Mouse (Mus musculus) midbrain, embryonic 16.5 days (tissue): ENCODE measurements at regions not wholly inside any gene's neighbourhood (a gene's known extent, or its start where the extent isn't known, plus 50 kb on each side); places are given as distances from the start of the nearest gene placed in this dataset.
A peak's percentile ranks its signal among the peaks of the same experiment; 100 is the strongest.

Source experiments
- ATAC-seq: fragments of 200-750 bp; cut with Nextera tagmentation; 2 replicates; pipeline ENCODE4 v1.8.0; 2017; ENCODE audit warnings: moderate TSS enrichment
- H3K27ac ChIP-seq: fragments of 300-500 bp; sonication (generic); 2 replicates; pipeline ENCODE4 v1.5.1; 2014; ENCODE audit warnings: mild to moderate bottlenecking, low read length, mixed read lengths
- H3K27me3 ChIP-seq: fragments of 300-500 bp; sonication (generic); 2 replicates; pipeline ENCODE4 v1.6.1; 2014; ENCODE audit warnings: low read depth, low read length, mixed read lengths; ENCODE audit not compliant: control insufficient read depth, insufficient read depth
- H3K36me3 ChIP-seq: fragments of 300-500 bp; sonication (generic); 2 replicates; pipeline ENCODE4 v1.6.1; 2014; ENCODE audit warnings: mild to moderate bottlenecking, low read length, moderate library complexity, mixed read lengths; ENCODE audit not compliant: control insufficient read depth, insufficient read depth
- H3K4me1 ChIP-seq: fragments of 300-500 bp; sonication (generic); 2 replicates; pipeline ENCODE4 v1.6.1; 2014; ENCODE audit warnings: mild to moderate bottlenecking, low read length, mixed read lengths; ENCODE audit not compliant: control insufficient read depth, insufficient read depth
- H3K4me2 ChIP-seq: fragments of 300-500 bp; sonication (generic); 2 replicates; pipeline ENCODE4 v1.6.1; 2014; ENCODE audit warnings: mild to moderate bottlenecking, low read length, mixed read lengths
- H3K4me3 ChIP-seq: fragments of 300-500 bp; sonication (generic); 2 replicates; pipeline ENCODE4 v1.5.1; 2014; ENCODE audit warnings: low read depth, mild to moderate bottlenecking, low read length, moderate library complexity, mixed read lengths
- H3K9ac ChIP-seq: fragments of 300-500 bp; sonication (generic); 2 replicates; pipeline ENCODE4 v1.6.1; 2014; ENCODE audit warnings: low read depth, low read length, mixed read lengths
- H3K9me3 ChIP-seq: fragments of 300-500 bp; sonication (generic); replicated peaks from 2 replicates; pipeline ENCODE4 v1.6.1; 2014; ENCODE audit warnings: mild to moderate bottlenecking, low read length, mixed read lengths; ENCODE audit not compliant: control insufficient read depth, poor library complexity, severe bottlenecking
- WGBS: fragments of 180-500 bp; shearing (Covaris S2); extraction: QIAGEN DNeasy Blood & Tissue Kit; methylation state at CpG from one replicate; pipeline ENCODE4 v1.1.7; 2014; 5-methylcytosine and 5-hydroxymethylcytosine counted together

DNA sequence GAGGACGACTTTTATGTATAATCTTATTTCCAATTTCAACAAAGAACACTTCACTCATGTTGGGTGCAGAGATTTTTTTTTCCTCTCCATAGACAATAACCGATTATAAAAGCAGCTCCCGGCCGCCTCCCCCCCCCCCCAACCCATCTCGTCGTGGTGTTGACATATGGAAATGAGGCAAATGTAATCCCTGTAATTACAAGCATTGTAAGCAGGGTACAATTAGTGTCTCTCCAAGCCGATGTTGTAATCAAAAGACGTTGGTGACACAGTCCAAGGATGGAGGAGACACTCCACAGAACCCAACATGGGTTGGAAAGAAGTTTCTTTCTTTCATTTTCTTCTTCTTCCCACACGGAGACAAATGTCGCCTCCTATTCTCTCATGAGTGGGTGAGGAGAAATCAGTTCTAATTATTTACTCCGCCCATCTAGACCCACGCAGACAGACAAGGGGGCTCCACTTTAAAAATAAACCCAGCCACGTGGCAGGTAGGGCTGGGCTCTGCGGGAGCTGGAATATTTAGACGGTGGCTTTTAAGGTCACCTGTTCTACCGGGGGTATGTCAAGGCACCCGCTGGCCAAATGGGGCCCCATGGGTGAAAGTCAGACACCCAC lies 110.0 kb downstream of the Gm26897 start:
- 21% methylated on average over 17 of the region's 17 CpGs for WGBS
- H3K27ac ChIP-seq = peak overlapping the region; percentile 68
- H3K9ac ChIP-seq = no peak overlapping the region
- no peaks in the 10 kb centered on the region for H3K9me3 ChIP-seq
- peak; percentile 63; the same call in 1 of the 2 replicates for ATAC-seq
- H3K4me1 ChIP-seq = peaks cover 30% of the 10 kb centered on the region
- H3K36me3 ChIP-seq = no peaks in the 10 kb centered on the region
- H3K4me2 ChIP-seq = peak overlapping the region; percentile 11
- H3K4me3 ChIP-seq = no peak overlapping the region
- H3K27me3 ChIP-seq = no peaks in the 10 kb centered on the region

DNA sequence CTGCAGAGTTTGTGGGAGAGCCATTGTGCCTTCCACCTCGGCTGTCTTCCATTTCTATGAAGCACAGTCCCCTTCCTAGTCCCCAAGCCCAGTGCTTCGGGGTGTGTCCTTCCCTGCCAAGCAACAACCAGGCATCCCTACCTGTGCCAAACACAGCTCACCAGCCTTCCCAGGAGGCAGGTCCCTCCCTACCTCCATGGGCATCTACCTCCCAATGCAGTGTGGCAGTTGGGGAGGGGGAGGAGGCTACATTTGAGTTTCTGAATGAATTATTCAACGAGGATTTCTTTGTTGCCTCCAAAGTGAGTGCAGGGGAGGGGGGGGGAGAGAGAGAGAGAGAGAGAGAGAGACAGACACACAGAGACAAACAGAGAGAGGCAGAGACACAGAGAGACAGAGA lies 110.8 kb downstream of the Gm26897 start:
- no peak overlapping the region for H3K4me3 ChIP-seq
- peaks cover 30% of the 10 kb centered on the region for H3K4me1 ChIP-seq
- 0 out of 2 replicates have a peak, but pooled peaks have one; percentile 36 for ATAC-seq
- no peaks in the 10 kb centered on the region for H3K9me3 ChIP-seq
- peak overlapping the region; percentile 68 for H3K27ac ChIP-seq
- H3K4me2 ChIP-seq = no peak overlapping the region
- H3K27me3 ChIP-seq = no peaks in the 10 kb centered on the region
- H3K9ac ChIP-seq = no peak overlapping the region; the same call in 1 of the 2 replicates
- 26% methylated on average over 3 of the region's 3 CpGs for WGBS
- H3K36me3 ChIP-seq = no peaks in the 10 kb centered on the region

DNA sequence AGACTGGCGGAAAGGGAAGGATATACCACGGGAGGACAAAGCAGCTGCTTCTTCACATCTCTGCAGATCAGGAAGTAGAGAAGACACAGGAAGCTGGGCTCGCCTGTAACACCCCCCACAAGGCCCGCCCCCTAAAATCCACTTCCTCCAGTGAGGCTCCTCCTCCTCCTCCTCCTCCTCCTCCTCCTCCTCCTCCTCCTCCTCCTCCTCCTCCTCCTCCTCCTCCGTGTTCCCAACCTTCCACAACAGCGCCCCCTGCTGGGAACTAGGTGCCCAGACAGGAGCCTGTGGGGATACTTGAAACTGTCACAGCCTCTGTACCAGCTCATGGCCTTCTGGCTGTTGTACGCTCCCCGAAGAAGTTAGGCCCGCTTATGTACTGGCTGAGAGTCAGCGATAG lies 115.2 kb downstream of the Gm26897 start:
- no peaks in the 10 kb centered on the region for H3K36me3 ChIP-seq

DNA sequence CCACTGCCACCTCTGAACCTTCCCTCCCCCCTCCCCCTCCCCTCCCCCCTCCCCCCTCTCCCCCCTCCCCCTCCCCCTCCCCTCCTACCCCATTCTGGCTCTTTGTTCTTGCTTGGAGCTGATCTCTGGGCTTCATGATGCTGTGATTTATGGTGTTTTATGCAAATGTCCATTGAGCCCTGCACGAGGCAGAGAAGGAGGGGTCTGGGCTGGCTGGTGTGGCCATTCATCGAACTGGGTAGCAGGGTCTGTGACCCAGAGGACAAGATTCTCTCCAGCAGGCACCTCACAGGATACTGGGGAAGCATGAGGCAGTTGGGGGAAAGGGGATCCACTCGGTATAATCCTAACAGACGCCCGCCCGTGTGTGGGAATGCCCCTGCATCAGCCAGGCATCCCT lies 119.0 kb downstream of the Gm26897 start:
- Histone ChIP-seq H3K27ac (no peak overlapping the region), H3K4me1 (peaks cover 19% of the 10 kb centered on the region; the same call in 1 of the 2 replicates), H3K9ac (no peak overlapping the region), H3K9me3 (no peaks in the 10 kb centered on the region), H3K36me3 (no peaks in the 10 kb centered on the region), H3K4me3 (no peak overlapping the region), H3K4me2 (no peak overlapping the region), H3K27me3 (no peaks in the 10 kb centered on the region)
- no peak for ATAC-seq
- WGBS = 36% methylated on average over 6 of the region's 6 CpGs

More for the DNA sequence above, 115.2 kb downstream of the Gm26897 start:
- peaks cover 18% of the 10 kb centered on the region for H3K4me1 ChIP-seq
- H3K9me3 ChIP-seq = no peaks in the 10 kb centered on the region
- H3K4me2 ChIP-seq = no peak overlapping the region
- H3K4me3 ChIP-seq = no peak overlapping the region
- no peaks in the 10 kb centered on the region for H3K27me3 ChIP-seq
- WGBS = 81% methylated on average over 9 of the region's 10 CpGs
- H3K27ac ChIP-seq = no peak overlapping the region
- no peak for ATAC-seq
- H3K9ac ChIP-seq = no peak overlapping the region

- Histone ChIP-seq H3K36me3 (no peaks in the 10 kb centered on the region), H3K9me3 (no peaks in the 10 kb centered on the region), H3K4me2 (no peak overlapping the region), H3K9ac (no peak overlapping the region), H3K4me3 (no peak overlapping the region), H3K27ac (no peak overlapping the region), H3K27me3 (no peaks in the 10 kb centered on the region), H3K4me1 (peaks cover 25% of the 10 kb centered on the region; the same call in 1 of the 2 replicates)
- ATAC-seq = no peak
- 73% methylated on average over 2 of the region's 2 CpGs for WGBS
These were observed 121.6 kb downstream of the Gm26897 start for GRCm38 (mm10) chr5:111855366-111855765.

- H3K9ac ChIP-seq = no peak overlapping the region
- no peaks in the 10 kb centered on the region for H3K27me3 ChIP-seq
- H3K9me3 ChIP-seq = no peaks in the 10 kb centered on the region
- WGBS = 28% methylated on average over 7 of the region's 7 CpGs
- H3K4me2 ChIP-seq = no peak overlapping the region
- peaks cover 25% of the 10 kb centered on the region; the same call in 1 of the 2 replicates for H3K4me1 ChIP-seq
- H3K27ac ChIP-seq = peak overlapping the region; percentile 19
- no peak overlapping the region for H3K4me3 ChIP-seq
- ATAC-seq = peak; percentile 46; the same call in 1 of the 2 replicates
- no peaks in the 10 kb centered on the region for H3K36me3 ChIP-seq
These were observed 123.5 kb downstream of the Gm26897 start for GRCm38 (mm10) chr5:111857200-111857599.

DNA sequence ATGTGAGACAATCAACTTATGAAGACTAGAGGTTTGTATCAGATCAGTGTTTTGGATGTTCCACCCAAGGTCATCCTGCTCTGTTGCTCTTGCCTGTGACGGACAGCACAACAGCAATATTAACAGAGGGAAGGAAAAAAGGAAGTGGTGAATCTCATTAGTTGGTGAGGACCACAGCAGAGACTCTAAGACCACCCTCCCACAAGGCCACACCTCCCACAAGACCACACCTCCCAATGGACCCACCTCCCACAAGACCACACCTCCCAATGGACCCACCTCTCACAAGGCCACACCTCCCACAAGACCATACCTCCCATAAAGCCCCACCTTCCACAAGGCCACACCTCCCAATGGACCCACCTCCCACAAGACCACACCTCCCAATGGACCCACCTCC lies 126.7 kb downstream of the Gm26897 start:
- no peak for ATAC-seq
- Histone ChIP-seq H3K9me3 (no peaks in the 10 kb centered on the region), H3K4me2 (no peak overlapping the region), H3K4me3 (no peak overlapping the region), H3K4me1 (peaks cover 17% of the 10 kb centered on the region; the same call in 1 of the 2 replicates), H3K9ac (no peak overlapping the region), H3K27ac (no peak overlapping the region), H3K27me3 (no peaks in the 10 kb centered on the region), H3K36me3 (no peaks in the 10 kb centered on the region)
- 88% methylated on average over 1 of the region's 1 CpGs for WGBS

- Histone ChIP-seq H3K4me3 (no peak overlapping the region), H3K4me1 (peaks cover 7% of the 10 kb centered on the region; the same call in 1 of the 2 replicates), H3K27me3 (no peaks in the 10 kb centered on the region), H3K36me3 (no peaks in the 10 kb centered on the region), H3K4me2 (no peak overlapping the region), H3K9me3 (no peaks in the 10 kb centered on the region), H3K9ac (no peak overlapping the region), H3K27ac (no peak overlapping the region)
- WGBS = 90% methylated on average over 4 of the region's 4 CpGs
- no peak for ATAC-seq
These were observed 128.6 kb downstream of the Gm26897 start for GRCm38 (mm10) chr5:111862331-111862730.

DNA sequence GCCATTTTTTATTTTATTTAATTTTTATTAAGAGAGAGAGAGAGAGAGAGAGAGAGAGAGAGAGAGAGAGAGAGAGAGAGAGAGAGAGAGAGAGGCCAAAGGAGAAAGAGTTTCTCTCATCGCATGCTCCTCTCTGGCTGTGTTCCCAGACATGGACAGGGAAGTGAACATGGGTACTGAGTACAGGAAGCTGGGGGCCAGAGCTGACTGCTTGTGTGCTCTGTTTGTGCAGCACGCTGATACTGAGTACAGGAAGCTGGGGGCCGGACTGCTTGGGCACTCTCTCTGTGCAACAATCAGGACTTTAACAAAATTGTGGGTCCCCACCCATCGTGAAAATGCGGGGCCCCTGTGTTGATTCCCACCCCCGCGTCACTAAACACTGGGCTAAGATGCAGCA lies 130.2 kb downstream of the Gm26897 start:
- Histone ChIP-seq H3K9me3 (no peaks in the 10 kb centered on the region), H3K4me3 (no peak overlapping the region), H3K4me1 (no peaks in the 10 kb centered on the region), H3K4me2 (no peak overlapping the region), H3K27me3 (no peaks in the 10 kb centered on the region), H3K36me3 (no peaks in the 10 kb centered on the region), H3K9ac (no peak overlapping the region), H3K27ac (no peak overlapping the region)
- ATAC-seq = no peak
- WGBS = 75% methylated on average over 7 of the region's 7 CpGs
